In the genomic region with DNA sequence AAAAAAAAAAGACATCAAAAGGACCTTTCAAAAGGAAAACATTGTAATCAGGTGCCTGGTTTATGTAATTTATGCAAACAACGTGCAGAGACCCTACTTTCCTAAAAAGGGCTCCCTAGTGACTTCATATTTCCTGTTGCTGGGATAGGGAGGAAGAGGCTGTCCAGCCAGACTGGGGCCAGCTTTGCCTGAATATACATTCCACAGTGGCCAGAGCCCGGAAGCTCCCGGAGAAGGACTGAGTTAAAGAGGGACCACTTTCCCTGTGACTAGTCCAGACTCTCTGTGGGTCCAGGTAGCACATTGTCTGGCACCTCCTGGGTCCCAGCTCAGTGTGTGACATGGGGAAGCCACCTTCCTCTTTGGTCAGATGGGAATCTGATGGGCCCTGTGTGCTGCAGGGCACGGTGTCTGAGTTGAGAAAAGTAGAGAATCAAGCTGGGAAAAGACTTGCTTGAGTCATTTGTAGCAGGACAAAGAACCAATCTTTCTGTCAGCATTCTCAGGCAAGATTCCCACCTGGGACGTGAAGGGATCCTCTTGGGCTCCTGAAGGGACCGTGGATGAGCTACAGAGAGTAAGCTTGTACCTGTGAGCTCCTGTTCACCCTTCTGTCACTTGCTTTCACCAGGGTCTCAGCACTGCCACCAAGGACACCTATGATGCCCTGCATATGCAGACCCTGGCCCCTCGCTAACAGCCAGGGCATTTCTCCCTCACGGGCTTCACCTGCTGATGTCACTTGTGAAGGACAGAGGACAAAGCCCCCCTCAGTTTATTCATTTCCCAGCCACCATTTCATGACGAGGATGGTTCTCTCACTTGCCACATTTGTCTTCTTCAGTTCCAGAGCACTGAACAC, we compare ENCODE assay signal across 18 mouse cellular contexts.
DNase-seq lines count a peak whose midpoint lies in the region; ATAC-seq and TF ChIP-seq lines count a peak whose summit lies in the region.
"Had no signal": no experiment of that assay in that cellular context is flagged by ENCODE, and none has a peak within 500 bp of the region (broad histone marks: within the 10 kb centered on the region; RNA-seq: fewer than 3 reads in every experiment).

No protein-coding gene starts in this region.

- H3K27ac ChIP-seq in hindbrain, postnatal 0 days: 0 out of 2 replicates have a peak overlapping the region, but pooled peaks have one; percentile 4
- no peak overlapping the region for H3K27ac ChIP-seq in hindbrain, embryonic 14.5 days
- peak overlapping the region; percentile 41; the same call in 1 of the 2 replicates for H3K27ac ChIP-seq in lung, embryonic 15.5 days
- peak overlapping the region; percentile 52 for H3K27ac ChIP-seq in heart, postnatal 0 days (ENCODE audit: low read depth)
- H3K27ac ChIP-seq: embryonic facial prominence, embryonic 13.5 days; forebrain, embryonic 12.5 days; liver, embryonic 14.5 days had no signal

- H3K27me3 ChIP-seq in hindbrain, postnatal 0 days (ENCODE audit: insufficient read depth, low read length): no peaks in the 10 kb centered on the region
- H3K27me3 ChIP-seq in hindbrain, embryonic 14.5 days (ENCODE audit: control insufficient read depth, insufficient read depth, low read length): no peaks in the 10 kb centered on the region
- no peaks in the 10 kb centered on the region for H3K27me3 ChIP-seq in lung, embryonic 15.5 days
- no peaks in the 10 kb centered on the region for H3K27me3 ChIP-seq in heart, postnatal 0 days (ENCODE audit: control insufficient read depth, insufficient read depth, low read length)
- H3K27me3 ChIP-seq: embryonic facial prominence, embryonic 13.5 days had no signal

- no peak for ATAC-seq in hindbrain, postnatal 0 days
- ATAC-seq in hindbrain, embryonic 14.5 days (ENCODE audit: low FRiP score): no peak
- 0 out of 2 replicates have a peak, but pooled peaks have one; percentile 19 for ATAC-seq in lung, embryonic 15.5 days (ENCODE audit: borderline replicate concordance, extremely low read depth, low FRiP score, low TSS enrichment)
- ATAC-seq in heart, postnatal 0 days (ENCODE audit: insufficient read depth, low read depth): peak; percentile 62; the same call in 1 of the 2 replicates
- ATAC-seq: inflammation-experienced regulatory T-cells, adult 6 months had no signal

- no peak overlapping the region for H3K9ac ChIP-seq in hindbrain, postnatal 0 days (replicated peaks; ENCODE audit: low read length)
- H3K9ac ChIP-seq in hindbrain, embryonic 14.5 days: no peak overlapping the region
- H3K9ac ChIP-seq in lung, embryonic 15.5 days: no peak overlapping the region
- no peak overlapping the region for H3K9ac ChIP-seq in heart, postnatal 0 days (replicated peaks; ENCODE audit: low read depth, low read length)
- H3K9ac ChIP-seq: embryonic facial prominence, embryonic 13.5 days; forebrain, embryonic 12.5 days; liver, embryonic 14.5 days had no signal

- no peak for TF ChIP-seq CTCF in hindbrain, postnatal 0 days (IDR thresholded peaks at IDR 0.05; ENCODE audit: low read depth)
- TF ChIP-seq CTCF in heart, postnatal 0 days (IDR thresholded peaks at IDR 0.05; ENCODE audit: low read depth): no peak

- peaks cover 3% of the 10 kb centered on the region; the same call in 1 of the 2 replicates for H3K4me1 ChIP-seq in hindbrain, postnatal 0 days (ENCODE audit: insufficient read depth, low read length)
- H3K4me1 ChIP-seq in hindbrain, embryonic 14.5 days (replicated peaks; ENCODE audit: control insufficient read depth, insufficient read depth, low read length): peaks cover 8% of the 10 kb centered on the region
- peaks cover 11% of the 10 kb centered on the region for H3K4me1 ChIP-seq in lung, embryonic 15.5 days
- 0 out of 2 replicates have a peak, but pooled peaks cover 5% of the 10 kb centered on the region for H3K4me1 ChIP-seq in heart, postnatal 0 days (ENCODE audit: control insufficient read depth, insufficient read depth)

- H3K4me3 ChIP-seq in hindbrain, postnatal 0 days (ENCODE audit: low read length): no peak overlapping the region
- no peak overlapping the region for H3K4me3 ChIP-seq in hindbrain, embryonic 14.5 days (replicated peaks; ENCODE audit: low read length)
- H3K4me3 ChIP-seq in lung, embryonic 15.5 days: no peak overlapping the region
- no peak overlapping the region for H3K4me3 ChIP-seq in heart, postnatal 0 days (ENCODE audit: low read depth, low read length)
- H3K4me3 ChIP-seq: embryonic facial prominence, embryonic 13.5 days; forebrain, embryonic 12.5 days had no signal

- TF ChIP-seq EP300 in heart, postnatal 0 days (IDR thresholded peaks at IDR 0.05; ENCODE audit: low read depth): no peak

- peak; percentile 91 for DNase-seq in heart, adult 11 months
- no peak for DNase-seq in heart, adult 18-20 months
- no peak for DNase-seq in hindbrain, postnatal 0 days (ENCODE audit: low spot score)
- DNase-seq in hindbrain, embryonic 14.5 days (ENCODE audit: low spot score): no peak
- no peak for DNase-seq in lung, postnatal 14 days
- peak; percentile 41 for DNase-seq in heart, postnatal 0 days (ENCODE audit: low spot score)
- no peak for DNase-seq in adrenal gland, adult 8-10 months
- DNase-seq: adrenal gland, postnatal 14 days; cerebellum, postnatal 25 days; right cerebral cortex, adult 18-20 months; spleen, adult 18-20 months; thymus, postnatal 25 days had no signal

- 0 out of 2 replicates have a peak, but pooled peaks cover 5% of the 10 kb centered on the region for H3K36me3 ChIP-seq in hindbrain, postnatal 0 days (ENCODE audit: insufficient read depth, low read length)
- peaks cover 4% of the 10 kb centered on the region; the same call in 1 of the 2 replicates for H3K36me3 ChIP-seq in hindbrain, embryonic 14.5 days (replicated peaks; ENCODE audit: control insufficient read depth, insufficient read depth)
- no peaks in the 10 kb centered on the region for H3K36me3 ChIP-seq in lung, embryonic 15.5 days
- H3K36me3 ChIP-seq in heart, postnatal 0 days (replicated peaks; ENCODE audit: control insufficient read depth, insufficient read depth, low read length): no peaks in the 10 kb centered on the region
- H3K36me3 ChIP-seq: embryonic facial prominence, embryonic 13.5 days had no signal

- no peak overlapping the region for H3K4me2 ChIP-seq in hindbrain, postnatal 0 days (ENCODE audit: low read depth, low read length)
- no peak overlapping the region for H3K4me2 ChIP-seq in hindbrain, embryonic 14.5 days (replicated peaks)
- H3K4me2 ChIP-seq in lung, embryonic 15.5 days: no peak overlapping the region
- H3K4me2 ChIP-seq in heart, postnatal 0 days (ENCODE audit: low read depth, low read length): no peak overlapping the region
- H3K4me2 ChIP-seq: embryonic facial prominence, embryonic 13.5 days; forebrain, embryonic 12.5 days had no signal

- 73% methylated on average over 9 of the region's 9 CpGs for WGBS in hindbrain, postnatal 0 days
- 74% methylated on average over 9 of the region's 9 CpGs for WGBS in hindbrain, embryonic 14.5 days
- WGBS in lung, embryonic 15.5 days: 53% methylated on average over 9 of the region's 9 CpGs
- WGBS in heart, postnatal 0 days: 53% methylated on average over 9 of the region's 9 CpGs

- H3K9me3 ChIP-seq in hindbrain, postnatal 0 days (ENCODE audit: low read length): no peaks in the 10 kb centered on the region
- H3K9me3 ChIP-seq in hindbrain, embryonic 14.5 days (ENCODE audit: control insufficient read depth, low read length): no peaks in the 10 kb centered on the region
- no peaks in the 10 kb centered on the region for H3K9me3 ChIP-seq in lung, embryonic 15.5 days
- no peaks in the 10 kb centered on the region for H3K9me3 ChIP-seq in heart, postnatal 0 days (replicated peaks; ENCODE audit: control insufficient read depth, low read length)
- H3K9me3 ChIP-seq: embryonic facial prominence, embryonic 13.5 days; forebrain, embryonic 12.5 days; G1E had no signal

Comparison
In these comparisons a context has a peak if more than half of its experiments do, and no peak if none do; other contexts are left out.
1. DNase-seq: peak in heart, adult 11 months (single experiment) and heart, postnatal 0 days (single experiment); none in heart, adult 18-20 months (0 of 2), hindbrain, postnatal 0 days (single experiment), hindbrain, embryonic 14.5 days (single experiment), lung, postnatal 14 days (single experiment) and adrenal gland, adult 8-10 months (single experiment).
2. ATAC-seq: peak in lung, embryonic 15.5 days (single experiment) and heart, postnatal 0 days (single experiment); none in hindbrain, postnatal 0 days (single experiment) and hindbrain, embryonic 14.5 days (single experiment).